Mouse (Mus musculus): ENCODE results near the gene Ninj1. TPM values are rescaled to one million over a fixed set of nuclear protein-coding genes. Genes with fewer than 3 reads are reported as not detected.

Ninj1 gene
- polyA plus RNA-seq (2012; rRNA removed), result 87.5 and 91.1 TPM in 2 replicates

GRCm38 (mm10) chr13:49187288-49188218 lies at the start of gene Ninj1:
Gene Ninj1 (plus strand): TSS chr13:49187485.
- Histone ChIP-seq H3K27me3 (ENCODE audit: control insufficient read depth, insufficient read depth, low read length) (no peaks in the 10 kb centered on the region), H3K27ac (ENCODE audit: insufficient read depth, low read length) (peak within 1 kb of the TSS; percentile 47), H3K4me3 (replicated peaks; ENCODE audit: insufficient read depth, low read depth, low read length) (peak within 1 kb of the TSS; percentile 78), H3K4me1 (ENCODE audit: control insufficient read depth, insufficient read depth, low read length) (peaks cover 15% of the 10 kb centered on the region; the same call in 1 of the 2 replicates)
- 2% methylated on average over 86 of the region's 87 CpGs for WGBS
- no peak for TF ChIP-seq CTCF (IDR thresholded peaks at IDR 0.05; ENCODE audit: borderline replicate concordance, insufficient read depth, low read depth, low read length)
- TF ChIP-seq POLR2A (IDR thresholded peaks at IDR 0.05; ENCODE audit: borderline replicate concordance, insufficient read depth, low read length), result peak; percentile 46; the same call in 1 of the 2 replicates
- peak; percentile 80 to 81 for DNase-seq

- no peak overlapping the region for H3K27ac ChIP-seq (ENCODE audit: insufficient read depth, low read length)
- 45% methylated on average over 4 of the region's 4 CpGs for WGBS
- TF ChIP-seq CTCF (IDR thresholded peaks at IDR 0.05; ENCODE audit: borderline replicate concordance, insufficient read depth, low read depth, low read length) (no peak), POLR2A (IDR thresholded peaks at IDR 0.05; ENCODE audit: borderline replicate concordance, insufficient read depth, low read length) (no peak)
- peaks cover 45% of the 10 kb centered on the region for H3K4me1 ChIP-seq (ENCODE audit: control insufficient read depth, insufficient read depth, low read length)
- DNase-seq, result no peak
- H3K27me3 ChIP-seq (ENCODE audit: control insufficient read depth, insufficient read depth, low read length), result no peaks in the 10 kb centered on the region
- H3K4me3 ChIP-seq (replicated peaks; ENCODE audit: insufficient read depth, low read depth, low read length), result no peak overlapping the region
These were observed 46.7 kb upstream of the Ninj1 start for GRCm38 (mm10) chr13:49140567-49140966.

- Histone ChIP-seq H3K27me3 (ENCODE audit: control insufficient read depth, insufficient read depth, low read length) (no peaks in the 10 kb centered on the region), H3K4me1 (ENCODE audit: control insufficient read depth, insufficient read depth, low read length) (peaks cover 47% of the 10 kb centered on the region), H3K4me3 (replicated peaks; ENCODE audit: insufficient read depth, low read depth, low read length) (no peak overlapping the region), H3K27ac (ENCODE audit: insufficient read depth, low read length) (0 out of 2 replicates have a peak overlapping the region, but pooled peaks have one; percentile 30)
- TF ChIP-seq POLR2A (IDR thresholded peaks at IDR 0.05; ENCODE audit: borderline replicate concordance, insufficient read depth, low read length) (no peak), CTCF (IDR thresholded peaks at IDR 0.05; ENCODE audit: borderline replicate concordance, insufficient read depth, low read depth, low read length) (no peak)
- WGBS, result 76% methylated on average over 5 of the region's 5 CpGs
- DNase-seq, result no peak
These were observed 44.9 kb upstream of the Ninj1 start for GRCm38 (mm10) chr13:49142396-49142795.

GRCm38 (mm10) chr13:49143323-49143722 lies 44.0 kb upstream of the Ninj1 start:
- H3K27me3 ChIP-seq (ENCODE audit: control insufficient read depth, insufficient read depth, low read length), result no peaks in the 10 kb centered on the region
- no peak for DNase-seq
- peaks cover 47% of the 10 kb centered on the region for H3K4me1 ChIP-seq (ENCODE audit: control insufficient read depth, insufficient read depth, low read length)
- H3K27ac ChIP-seq (ENCODE audit: insufficient read depth, low read length), result peak overlapping the region; percentile 27; the same call in 1 of the 2 replicates
- WGBS, result 77% methylated on average over 7 of the region's 7 CpGs
- TF ChIP-seq CTCF (IDR thresholded peaks at IDR 0.05; ENCODE audit: borderline replicate concordance, insufficient read depth, low read depth, low read length) (no peak), POLR2A (IDR thresholded peaks at IDR 0.05; ENCODE audit: borderline replicate concordance, insufficient read depth, low read length) (no peak)
- H3K4me3 ChIP-seq (replicated peaks; ENCODE audit: insufficient read depth, low read depth, low read length), result no peak overlapping the region

GRCm38 (mm10) chr13:49144451-49144850 lies 42.8 kb upstream of the Ninj1 start:
- Histone ChIP-seq H3K27me3 (ENCODE audit: control insufficient read depth, insufficient read depth, low read length) (no peaks in the 10 kb centered on the region), H3K4me3 (replicated peaks; ENCODE audit: insufficient read depth, low read depth, low read length) (peak overlapping the region; percentile 54), H3K27ac (ENCODE audit: insufficient read depth, low read length) (peak overlapping the region; percentile 8; the same call in 1 of the 2 replicates), H3K4me1 (ENCODE audit: control insufficient read depth, insufficient read depth, low read length) (peaks cover 47% of the 10 kb centered on the region)
- no peak for TF ChIP-seq POLR2A (IDR thresholded peaks at IDR 0.05; ENCODE audit: borderline replicate concordance, insufficient read depth, low read length)
- TF ChIP-seq CTCF (IDR thresholded peaks at IDR 0.05; ENCODE audit: borderline replicate concordance, insufficient read depth, low read depth, low read length), result no peak
- WGBS, result 7% methylated on average over 6 of the region's 6 CpGs
- peak; percentile 81 to 84 for DNase-seq

GRCm38 (mm10) chr13:49145396-49145795 lies 41.9 kb upstream of the Ninj1 start:
- 6% methylated on average over 7 of the region's 7 CpGs for WGBS
- Histone ChIP-seq H3K4me3 (replicated peaks; ENCODE audit: insufficient read depth, low read depth, low read length) (peak overlapping the region; percentile 62), H3K27me3 (ENCODE audit: control insufficient read depth, insufficient read depth, low read length) (no peaks in the 10 kb centered on the region), H3K4me1 (ENCODE audit: control insufficient read depth, insufficient read depth, low read length) (peaks cover 42% of the 10 kb centered on the region), H3K27ac (ENCODE audit: insufficient read depth, low read length) (peak overlapping the region; percentile 60)
- peak; percentile 75 to 76 for DNase-seq
- peak; percentile 16; the same call in 1 of the 2 replicates for TF ChIP-seq POLR2A (IDR thresholded peaks at IDR 0.05; ENCODE audit: borderline replicate concordance, insufficient read depth, low read length)
- TF ChIP-seq CTCF (IDR thresholded peaks at IDR 0.05; ENCODE audit: borderline replicate concordance, insufficient read depth, low read depth, low read length), result no peak

- TF ChIP-seq POLR2A (IDR thresholded peaks at IDR 0.05; ENCODE audit: borderline replicate concordance, insufficient read depth, low read length) (no peak), CTCF (IDR thresholded peaks at IDR 0.05; ENCODE audit: borderline replicate concordance, insufficient read depth, low read depth, low read length) (no peak)
- peaks cover 35% of the 10 kb centered on the region for H3K4me1 ChIP-seq (ENCODE audit: control insufficient read depth, insufficient read depth, low read length)
- WGBS, result 11% methylated on average over 17 of the region's 17 CpGs
- peak overlapping the region; percentile 60 for H3K27ac ChIP-seq (ENCODE audit: insufficient read depth, low read length)
- no peaks in the 10 kb centered on the region for H3K27me3 ChIP-seq (ENCODE audit: control insufficient read depth, insufficient read depth, low read length)
- DNase-seq, result peak in 1 of 2 experiments; percentile 69
- peak overlapping the region; percentile 97 for H3K4me3 ChIP-seq (replicated peaks; ENCODE audit: insufficient read depth, low read depth, low read length)
These were observed 41.1 kb upstream of the Ninj1 start for GRCm38 (mm10) chr13:49146040-49146697.

Measured in cerebellum, adult 2 months (tissue).